Mouse (Mus musculus) C2C12 (cell line): ENCODE data around the gene Dffa.

Experiments used
- CTCF ChIP-seq: IDR thresholded peaks from one replicate; pipeline ENCODE4 v1.5.1; 2011; ENCODE audit not compliant: control insufficient read depth, insufficient read depth, insufficient read length
- USF1 ChIP-seq: IDR thresholded peaks from one replicate; pipeline ENCODE4 v1.6.1; 2011; ENCODE audit warnings: low read depth, mild to moderate bottlenecking, control low read depth, moderate library complexity

- no peak for TF ChIP-seq USF1
- no peak for TF ChIP-seq CTCF
Measured at GRCm38 (mm10) chr4:149078261-149078660, 25.7 kb upstream of the Dffa start.
